Mouse (Mus musculus) small intestine, adult 2 months (tissue): ENCODE results near the gene Btbd35f4. TPM values are rescaled to one million over a fixed set of nuclear protein-coding genes. Genes with fewer than 3 reads are reported as not detected.
"Not testable (repeated sequence)": the region's sequence is repeated elsewhere in the genome, so short reads cannot be mapped to it uniquely, and the experiment has no call there.

Experiments
- H3K27ac ChIP-seq: fragments of 200-500 bp; 2 replicates; pipeline ENCODE4 v1.5.1; 2012; ENCODE audit warnings: low read depth, low read length, control low read depth, inconsistent platforms; ENCODE audit not compliant: insufficient read depth
- H3K27me3 ChIP-seq: fragments of 200-500 bp; 2 replicates; pipeline ENCODE4 v1.6.1; 2012; ENCODE audit warnings: mild to moderate bottlenecking, moderate library complexity, low read length, inconsistent platforms; ENCODE audit not compliant: control insufficient read depth, insufficient read depth
- H3K36me3 ChIP-seq: fragments of 200-500 bp; 2 replicates; pipeline ENCODE4 v1.6.1; 2012; ENCODE audit warnings: mild to moderate bottlenecking, low read length, control low read depth, inconsistent platforms; ENCODE audit not compliant: control insufficient read depth, insufficient read depth
- H3K4me1 ChIP-seq: fragments of 200-500 bp; 2 replicates; pipeline ENCODE4 v1.6.1; 2012; ENCODE audit warnings: low read length, inconsistent platforms, mixed read lengths; ENCODE audit not compliant: control insufficient read depth, insufficient read depth, insufficient read length
- H3K4me3 ChIP-seq: fragments of 200-500 bp; 2 replicates; pipeline ENCODE4 v1.5.1; 2012; ENCODE audit warnings: low read depth, mild to moderate bottlenecking, control low read depth, inconsistent platforms, low read length, moderate library complexity
- WGBS: fragments of 180-500 bp; shearing (Covaris S2); methylation state at CpG from one replicate; pipeline ENCODE4 v1.1.7; 2018; 5-methylcytosine and 5-hydroxymethylcytosine counted together
- polyA plus RNA-seq: library from polyadenylated mRNA; depleted of rRNA; stranded (reverse); fragments of >200 nt; gene quantifications from 2 replicates; pipeline ENCODE4 v1.2.3, GENCODE M21; 2012; rRNA removed

The Btbd35f4 gene
- polyA plus RNA-seq = not detected in 2 replicates

- H3K36me3 ChIP-seq, H3K27ac ChIP-seq, H3K4me3 ChIP-seq, H3K4me1 ChIP-seq, H3K27me3 ChIP-seq: not testable (repeated sequence)
- no CpG with 5 or more reads among the region's 4 CpGs for WGBS
Measured at GRCm38 (mm10) chrX:4800196-4800595, at the start of gene Btbd35f4. Gene Btbd35f4 (plus strand): TSS chrX:4800496.

- H3K27me3 ChIP-seq, H3K36me3 ChIP-seq, H3K4me3 ChIP-seq, H3K4me1 ChIP-seq, H3K27ac ChIP-seq: not testable (repeated sequence)
- no CpG with 5 or more reads among the region's 1 CpGs for WGBS
Measured at GRCm38 (mm10) chrX:4840016-4840415, 39.7 kb downstream of the Btbd35f4 start.

Other genes starting within 250 kb of the Btbd35f4 start
- not detected in 2 replicates for gene Btbd35f27, start 151.6 kb downstream of the Btbd35f4 start, polyA plus RNA-seq